Mouse (Mus musculus) stomach, postnatal 0 days (tissue): ENCODE data around the gene Ifnab.

Experiments
- CTCF ChIP-seq: IDR thresholded peaks from 2 replicates; pipeline ENCODE4 v1.5.1; 2016; ENCODE audit warnings: antibody characterized with exemption, low read depth, mild to moderate bottlenecking, moderate library complexity
- EP300 ChIP-seq: optimal IDR thresholded peaks from 2 replicates; pipeline ENCODE3; 2016; ENCODE audit warnings: antibody characterized with exemption

DNA sequence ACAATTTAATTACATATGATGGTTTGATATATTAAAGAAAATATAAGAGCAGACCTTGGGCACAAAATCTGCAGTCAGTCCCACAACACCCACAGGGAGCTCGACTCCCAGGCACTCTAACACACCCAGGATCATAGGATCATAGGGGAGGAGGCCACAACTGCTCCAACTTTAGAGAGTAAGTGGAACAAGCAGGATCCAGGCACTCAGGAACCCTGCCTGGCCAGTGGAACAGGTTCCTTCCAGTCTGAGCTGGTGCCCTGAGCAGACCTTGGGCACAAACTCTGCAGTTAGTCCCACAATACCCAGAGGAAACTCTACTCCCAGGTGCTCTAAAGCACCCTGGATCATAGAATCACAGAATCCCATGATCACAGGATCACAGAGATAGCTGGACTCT, 35.7 kb downstream of the Ifnab start:
- TF ChIP-seq CTCF (no peak), EP300 (no peak)
